ENCODE assay signal across 10 mouse cellular contexts in the genomic region with DNA sequence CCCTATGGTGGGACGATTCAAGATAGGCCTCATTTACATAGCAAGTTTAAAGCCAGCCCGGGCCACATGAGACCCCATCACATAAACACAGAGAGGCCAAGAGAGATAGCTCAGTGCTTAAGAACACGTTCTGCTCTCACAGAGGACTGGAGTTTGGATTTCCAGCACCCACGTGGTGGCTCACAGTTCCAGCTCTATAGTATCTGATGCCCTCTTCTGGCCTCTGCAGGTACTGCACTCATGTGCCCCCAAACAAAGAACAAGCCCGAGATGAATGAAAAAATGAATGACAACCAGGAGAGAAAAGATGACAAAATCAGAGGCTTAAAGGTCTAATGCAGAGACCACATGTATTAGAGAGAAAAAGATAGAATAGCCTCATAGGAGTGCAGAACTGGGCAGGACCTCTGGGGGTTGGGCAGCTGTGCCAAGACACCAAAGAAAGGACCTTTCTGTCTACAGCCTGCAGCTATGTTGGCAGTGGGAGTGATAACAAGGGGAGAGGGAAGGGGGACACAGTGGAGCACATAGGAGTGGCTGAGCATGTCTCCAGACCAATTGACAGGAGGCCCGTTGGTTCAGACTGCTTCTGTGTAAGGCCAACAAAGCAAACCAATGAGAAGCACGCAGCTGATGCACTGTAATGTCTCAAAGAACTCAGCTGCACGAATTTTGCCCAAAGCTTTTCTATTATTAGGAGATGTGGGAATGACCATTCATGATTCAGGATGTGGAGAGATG. TPM values are rescaled to one million over a fixed set of nuclear protein-coding genes. Genes with fewer than 3 reads are reported as not detected.
DNase-seq lines count a peak whose midpoint lies in the region; ATAC-seq and TF ChIP-seq lines count a peak whose summit lies in the region.
"Had no signal": no experiment of that assay in that cellular context is flagged by ENCODE, and none has a peak within 500 bp of the region (broad histone marks: within the 10 kb centered on the region; RNA-seq: fewer than 3 reads in every experiment).

No protein-coding gene starts in this region.

- no peak for TF ChIP-seq POLR2A in spleen, adult 2 months (IDR thresholded peaks at IDR 0.05; ENCODE audit: low read depth, low read length)

- H3K27me3 ChIP-seq in heart, postnatal 0 days (ENCODE audit: control insufficient read depth, insufficient read depth, low read length), result no peaks in the 10 kb centered on the region
- H3K27me3 ChIP-seq in heart, embryonic 12.5 days (replicated peaks), result 0 out of 2 replicates have a peak, but pooled peaks cover 3% of the 10 kb centered on the region
- no peaks in the 10 kb centered on the region for H3K27me3 ChIP-seq in spleen, adult 2 months (ENCODE audit: control insufficient read depth, insufficient read depth, low read length)
- H3K27me3 ChIP-seq in lung, embryonic 14.5 days (ENCODE audit: insufficient read depth, low read length), result no peaks in the 10 kb centered on the region
- H3K27me3 ChIP-seq: embryonic facial prominence, embryonic 12.5 days had no signal

- no peaks in the 10 kb centered on the region; the same call in 1 of the 2 replicates for H3K9me3 ChIP-seq in heart, postnatal 0 days (replicated peaks; ENCODE audit: control insufficient read depth, low read length)
- peaks cover 8% of the 10 kb centered on the region; the same call in 1 of the 2 replicates for H3K9me3 ChIP-seq in heart, embryonic 12.5 days (replicated peaks)
- H3K9me3 ChIP-seq in lung, embryonic 14.5 days (ENCODE audit: low read depth, low read length), result no peaks in the 10 kb centered on the region

- TF ChIP-seq CTCF in heart, postnatal 0 days (IDR thresholded peaks at IDR 0.05; ENCODE audit: low read depth), result peak; percentile 39
- TF ChIP-seq CTCF in spleen, adult 2 months (IDR thresholded peaks at IDR 0.05; ENCODE audit: extremely low read depth, insufficient read depth, insufficient read length, insufficient replicate concordance), result peak; percentile 47; the same call in 1 of the 2 replicates
- TF ChIP-seq CTCF in lung, embryonic 14.5 days (IDR thresholded peaks at IDR 0.05; ENCODE audit: low read depth), result peak; percentile 70

- no peak for DNase-seq in heart, postnatal 0 days (ENCODE audit: low spot score)
- DNase-seq in spleen, adult 2 months (ENCODE audit: low read depth in 1 of 2, low spot score in 2 of 2), result peak in 1 of 2 experiments; percentile 36
- DNase-seq in spleen, postnatal 14 days (ENCODE audit: low spot score in 2 of 2), result no peak
- peak; percentile 25 for DNase-seq in c-Kit-positive CD71-positive TER-119-negative erythroid progenitor cells, embryonic 14.5 days (ENCODE audit: low read depth)
- peak; percentile 70 for DNase-seq in lung, embryonic 14.5 days
- DNase-seq in thymus, postnatal 14 days, result peak; percentile 50

- TF ChIP-seq EP300 in heart, postnatal 0 days (IDR thresholded peaks at IDR 0.05; ENCODE audit: low read depth), result no peak

- no peaks in the 10 kb centered on the region for H3K4me1 ChIP-seq in heart, postnatal 0 days (ENCODE audit: control insufficient read depth, insufficient read depth)
- H3K4me1 ChIP-seq in heart, embryonic 12.5 days (replicated peaks), result no peaks in the 10 kb centered on the region
- H3K4me1 ChIP-seq in spleen, adult 2 months (ENCODE audit: control insufficient read depth, insufficient read depth, insufficient read length), result peaks cover 23% of the 10 kb centered on the region; the same call in 1 of the 2 replicates
- no peaks in the 10 kb centered on the region for H3K4me1 ChIP-seq in lung, embryonic 14.5 days (ENCODE audit: insufficient read depth)

- no peak for ATAC-seq in heart, postnatal 0 days (ENCODE audit: insufficient read depth, low read depth)
- ATAC-seq in heart, embryonic 12.5 days (ENCODE audit: insufficient number of reproducible peaks, low FRiP score), result no peak
- ATAC-seq in lung, embryonic 14.5 days (ENCODE audit: insufficient read depth), result no peak
- ATAC-seq in activated CD4-positive, CD25-positive, alpha-beta regulatory T cell, adult 4 months, result no peak

- H3K27ac ChIP-seq in heart, postnatal 0 days (ENCODE audit: low read depth), result no peak overlapping the region
- H3K27ac ChIP-seq in heart, embryonic 12.5 days (ENCODE audit: poor library complexity, severe bottlenecking), result no peak overlapping the region
- no peak overlapping the region for H3K27ac ChIP-seq in spleen, adult 2 months (ENCODE audit: insufficient read depth, low read length)
- H3K27ac ChIP-seq in lung, embryonic 14.5 days (ENCODE audit: low read depth), result no peak overlapping the region
- H3K27ac ChIP-seq: embryonic facial prominence, embryonic 12.5 days had no signal

- no peak overlapping the region for H3K4me3 ChIP-seq in heart, postnatal 0 days (ENCODE audit: low read depth, low read length)
- no peak overlapping the region for H3K4me3 ChIP-seq in heart, embryonic 12.5 days
- H3K4me3 ChIP-seq in spleen, adult 2 months (ENCODE audit: extremely low read depth, insufficient read depth, insufficient read length), result no peak overlapping the region
- H3K4me3 ChIP-seq in lung, embryonic 14.5 days (ENCODE audit: low read depth, low read length), result no peak overlapping the region
- H3K4me3 ChIP-seq: embryonic facial prominence, embryonic 12.5 days had no signal

- no peaks in the 10 kb centered on the region for H3K36me3 ChIP-seq in heart, postnatal 0 days (replicated peaks; ENCODE audit: control insufficient read depth, insufficient read depth, low read length)
- no peaks in the 10 kb centered on the region for H3K36me3 ChIP-seq in heart, embryonic 12.5 days
- H3K36me3 ChIP-seq in spleen, adult 2 months (ENCODE audit: control insufficient read depth, insufficient read depth, low read length), result no peaks in the 10 kb centered on the region
- H3K36me3 ChIP-seq in lung, embryonic 14.5 days (ENCODE audit: insufficient read depth), result no peaks in the 10 kb centered on the region
- H3K36me3 ChIP-seq: embryonic facial prominence, embryonic 12.5 days had no signal

- no peak overlapping the region for H3K4me2 ChIP-seq in heart, postnatal 0 days (ENCODE audit: low read depth, low read length)
- no peak overlapping the region for H3K4me2 ChIP-seq in heart, embryonic 12.5 days
- H3K4me2 ChIP-seq in lung, embryonic 14.5 days, result no peak overlapping the region
- H3K4me2 ChIP-seq: embryonic facial prominence, embryonic 12.5 days had no signal

- 39% methylated on average over 8 of the region's 8 CpGs for WGBS in heart, postnatal 0 days
- 46% methylated on average over 8 of the region's 8 CpGs for WGBS in heart, embryonic 12.5 days
- WGBS in spleen, adult 2 months, result 57% methylated on average over 8 of the region's 8 CpGs
- 43% methylated on average over 8 of the region's 8 CpGs for WGBS in lung, embryonic 14.5 days

- H3K9ac ChIP-seq in heart, postnatal 0 days (replicated peaks; ENCODE audit: low read depth, low read length), result no peak overlapping the region
- H3K9ac ChIP-seq in heart, embryonic 12.5 days, result no peak overlapping the region
- H3K9ac ChIP-seq in lung, embryonic 14.5 days, result no peak overlapping the region
- H3K9ac ChIP-seq: embryonic facial prominence, embryonic 12.5 days had no signal

RNA-seq across cellular contexts. Expression of gene 1700067P10Rik, which starts 21.6 kb away (rescaled TPM):
- total RNA-seq in heart, postnatal 0 days (2014; rRNA removed; ENCODE audit: low replicate concordance), result not detected in 2 replicates
- not detected in 2 replicates for polyA plus RNA-seq in heart, postnatal 0 days (2015; fragmentation: Nextera tagmentation; extraction: Ambion mirVana)
- polyA plus RNA-seq in heart, embryonic 12.5 days (2016; fragmentation: Nextera tagmentation; extraction: Ambion mirVana), result not detected in 2 replicates
- not detected in 2 replicates for polyA plus RNA-seq in spleen, adult 2 months (2012; rRNA removed)
- not detected in 2 replicates for polyA plus RNA-seq in lung, embryonic 14.5 days (2014; fragmentation: Nextera tagmentation; extraction: Ambion mirVana)
- polyA plus RNA-seq in activated CD4-positive, CD25-positive, alpha-beta regulatory T cell, adult 4 months (2017; shearing (Covaris generic)), result not detected
- total RNA-seq: layer of hippocampus, postnatal 14 days had no signal
- polyA plus RNA-seq: embryonic facial prominence, embryonic 12.5 days had no signal

RNA-seq across cellular contexts. Expression of gene 9830107B12Rik, which starts 35.4 kb away (rescaled TPM):
- total RNA-seq in heart, postnatal 0 days (2014; rRNA removed; ENCODE audit: low replicate concordance), result not detected in 2 replicates
- 0.08 TPM in 1 of 2 replicates, not detected in the other for polyA plus RNA-seq in heart, postnatal 0 days (2015; fragmentation: Nextera tagmentation; extraction: Ambion mirVana)
- polyA plus RNA-seq in heart, embryonic 12.5 days (2016; fragmentation: Nextera tagmentation; extraction: Ambion mirVana), result not detected in 2 replicates
- polyA plus RNA-seq in spleen, adult 2 months (2012; rRNA removed), result 0.18 and 0.35 TPM in 2 replicates
- not detected in 2 replicates for polyA plus RNA-seq in lung, embryonic 14.5 days (2014; fragmentation: Nextera tagmentation; extraction: Ambion mirVana)
- polyA plus RNA-seq in activated CD4-positive, CD25-positive, alpha-beta regulatory T cell, adult 4 months (2017; shearing (Covaris generic)), result not detected
- total RNA-seq: layer of hippocampus, postnatal 14 days had no signal
- polyA plus RNA-seq: embryonic facial prominence, embryonic 12.5 days had no signal

RNA-seq across cellular contexts. Expression of gene A530064D06Rik, which starts 56.4 kb away (rescaled TPM):
- total RNA-seq in heart, postnatal 0 days (2014; rRNA removed; ENCODE audit: low replicate concordance), result not detected in 2 replicates
- polyA plus RNA-seq in heart, postnatal 0 days (2015; fragmentation: Nextera tagmentation; extraction: Ambion mirVana), result 0.08 and 0.23 TPM in 2 replicates
- not detected in 2 replicates for polyA plus RNA-seq in heart, embryonic 12.5 days (2016; fragmentation: Nextera tagmentation; extraction: Ambion mirVana)
- 1.5 and 2.8 TPM in 2 replicates for polyA plus RNA-seq in spleen, adult 2 months (2012; rRNA removed)
- not detected in 2 replicates for polyA plus RNA-seq in lung, embryonic 14.5 days (2014; fragmentation: Nextera tagmentation; extraction: Ambion mirVana)
- polyA plus RNA-seq in activated CD4-positive, CD25-positive, alpha-beta regulatory T cell, adult 4 months (2017; shearing (Covaris generic)), result not detected
- total RNA-seq: layer of hippocampus, postnatal 14 days had no signal

Comparison
In these comparisons a context has a peak if more than half of its experiments do, and no peak if none do; other contexts are left out.
1. DNase-seq: peak in c-Kit-positive CD71-positive TER-119-negative erythroid progenitor cells, embryonic 14.5 days (single experiment), lung, embryonic 14.5 days (single experiment) and thymus, postnatal 14 days (single experiment); none in heart, postnatal 0 days (single experiment) and spleen, postnatal 14 days (0 of 2).
2. Peak in every context shown above with its lines, with median percentiles within 50 percentile points of each other: CTCF ChIP-seq.